Mouse (Mus musculus): Measurements from ENCODE around the gene Slc35d2. TPM values are rescaled to one million over a fixed set of nuclear protein-coding genes. Genes with fewer than 3 reads are reported as not detected.

Slc35d2 gene
- polyA plus RNA-seq, 1 experiment: 2.1 TPM

- Histone ChIP-seq H3K36me3 (ENCODE audit: control insufficient read depth, insufficient read depth) (peaks cover under 1% of the 10 kb centered on the region), H3K79me2 (ENCODE audit: control insufficient read depth, insufficient read depth) (no peaks in the 10 kb centered on the region), H3K4me3 (ENCODE audit: insufficient read depth, poor library complexity, severe bottlenecking) (no peak overlapping the region), H3K27me3 (ENCODE audit: control insufficient read depth, insufficient read depth, insufficient read length) (no peaks in the 10 kb centered on the region), H3ac (ENCODE audit: control insufficient read depth, insufficient read length, low read depth) (no peak overlapping the region), H3K79me3 (ENCODE audit: low read depth) (no peaks in the 10 kb centered on the region)
- TF ChIP-seq MAX (IDR thresholded peaks at IDR 0.05): no peak
- no peak for TF ChIP-seq MYOD1 (IDR thresholded peaks at IDR 0.05; ENCODE audit: control insufficient read depth, insufficient read length, low read depth)
- no peak for TF ChIP-seq USF1 (IDR thresholded peaks at IDR 0.05; ENCODE audit: low read depth)
- TF ChIP-seq CEBPB (IDR thresholded peaks at IDR 0.05; ENCODE audit: low read depth): no peak
- no peak for TF ChIP-seq CTCF (IDR thresholded peaks at IDR 0.05; ENCODE audit: control insufficient read depth, insufficient read depth, insufficient read length)
- TF ChIP-seq MYOG (IDR thresholded peaks at IDR 0.05; ENCODE audit: control insufficient read depth, extremely low read depth, insufficient read length): no peak
- no peak for TF ChIP-seq FOSL1 (IDR thresholded peaks at IDR 0.05; ENCODE audit: insufficient read depth, low read length, poor library complexity, severe bottlenecking)
These were observed 2.9 kb downstream of the Slc35d2 start for GRCm38 (mm10) chr13:64126316-64126715.

- Histone ChIP-seq H3K79me2 (ENCODE audit: control insufficient read depth, insufficient read depth) (no peaks in the 10 kb centered on the region), H3K79me3 (ENCODE audit: low read depth) (no peaks in the 10 kb centered on the region), H3K4me3 (ENCODE audit: insufficient read depth, poor library complexity, severe bottlenecking) (no peak overlapping the region), H3K27me3 (ENCODE audit: control insufficient read depth, insufficient read depth, insufficient read length) (no peaks in the 10 kb centered on the region), H3K36me3 (ENCODE audit: control insufficient read depth, insufficient read depth) (no peaks in the 10 kb centered on the region), H3ac (ENCODE audit: control insufficient read depth, insufficient read length, low read depth) (no peak overlapping the region)
- TF ChIP-seq MAX (IDR thresholded peaks at IDR 0.05) (no peak), FOSL1 (IDR thresholded peaks at IDR 0.05; ENCODE audit: insufficient read depth, low read length, poor library complexity, severe bottlenecking) (no peak), MYOG (IDR thresholded peaks at IDR 0.05; ENCODE audit: control insufficient read depth, extremely low read depth, insufficient read length) (no peak), MYOD1 (IDR thresholded peaks at IDR 0.05; ENCODE audit: control insufficient read depth, insufficient read length, low read depth) (no peak), CEBPB (IDR thresholded peaks at IDR 0.05; ENCODE audit: low read depth) (no peak), CTCF (IDR thresholded peaks at IDR 0.05; ENCODE audit: control insufficient read depth, insufficient read depth, insufficient read length) (no peak), USF1 (IDR thresholded peaks at IDR 0.05; ENCODE audit: low read depth) (no peak)
These were observed 4.3 kb downstream of the Slc35d2 start for GRCm38 (mm10) chr13:64124886-64125285.

GRCm38 (mm10) chr13:64123491-64124188 is 5.5 kb downstream of the Slc35d2 start:
- H3K79me2 ChIP-seq (ENCODE audit: control insufficient read depth, insufficient read depth): no peaks in the 10 kb centered on the region
- H3K4me3 ChIP-seq (ENCODE audit: insufficient read depth, poor library complexity, severe bottlenecking): no peak overlapping the region
- H3K27me3 ChIP-seq (ENCODE audit: control insufficient read depth, insufficient read depth, insufficient read length): no peaks in the 10 kb centered on the region
- no peaks in the 10 kb centered on the region for H3K36me3 ChIP-seq (ENCODE audit: control insufficient read depth, insufficient read depth)
- H3K79me3 ChIP-seq (ENCODE audit: low read depth): no peaks in the 10 kb centered on the region
- TF ChIP-seq CTCF (IDR thresholded peaks at IDR 0.05; ENCODE audit: control insufficient read depth, insufficient read depth, insufficient read length) (no peak), MAX (IDR thresholded peaks at IDR 0.05) (no peak), CEBPB (IDR thresholded peaks at IDR 0.05; ENCODE audit: low read depth) (no peak), MYOD1 (IDR thresholded peaks at IDR 0.05; ENCODE audit: control insufficient read depth, insufficient read length, low read depth) (no peak), MYOG (IDR thresholded peaks at IDR 0.05; ENCODE audit: control insufficient read depth, extremely low read depth, insufficient read length) (no peak), USF1 (IDR thresholded peaks at IDR 0.05; ENCODE audit: low read depth) (no peak), FOSL1 (IDR thresholded peaks at IDR 0.05; ENCODE audit: insufficient read depth, low read length, poor library complexity, severe bottlenecking) (no peak)
- no peak overlapping the region for H3ac ChIP-seq (ENCODE audit: control insufficient read depth, insufficient read length, low read depth)

- Histone ChIP-seq H3K27me3 (ENCODE audit: control insufficient read depth, insufficient read depth, insufficient read length) (no peaks in the 10 kb centered on the region), H3K79me2 (ENCODE audit: control insufficient read depth, insufficient read depth) (no peaks in the 10 kb centered on the region), H3ac (ENCODE audit: control insufficient read depth, insufficient read length, low read depth) (no peak overlapping the region), H3K79me3 (ENCODE audit: low read depth) (no peaks in the 10 kb centered on the region), H3K36me3 (ENCODE audit: control insufficient read depth, insufficient read depth) (no peaks in the 10 kb centered on the region), H3K4me3 (ENCODE audit: insufficient read depth, poor library complexity, severe bottlenecking) (no peak overlapping the region)
- TF ChIP-seq MAX (IDR thresholded peaks at IDR 0.05) (no peak), USF1 (IDR thresholded peaks at IDR 0.05; ENCODE audit: low read depth) (no peak), CTCF (IDR thresholded peaks at IDR 0.05; ENCODE audit: control insufficient read depth, insufficient read depth, insufficient read length) (no peak), MYOG (IDR thresholded peaks at IDR 0.05; ENCODE audit: control insufficient read depth, extremely low read depth, insufficient read length) (no peak), CEBPB (IDR thresholded peaks at IDR 0.05; ENCODE audit: low read depth) (no peak), FOSL1 (IDR thresholded peaks at IDR 0.05; ENCODE audit: insufficient read depth, low read length, poor library complexity, severe bottlenecking) (no peak), MYOD1 (IDR thresholded peaks at IDR 0.05; ENCODE audit: control insufficient read depth, insufficient read length, low read depth) (no peak)
These were observed 8.4 kb downstream of the Slc35d2 start for GRCm38 (mm10) chr13:64120760-64121159.

GRCm38 (mm10) chr13:64117442-64117841 is 11.7 kb downstream of the Slc35d2 start:
- Histone ChIP-seq H3K79me3 (ENCODE audit: low read depth) (no peaks in the 10 kb centered on the region), H3K4me3 (ENCODE audit: insufficient read depth, poor library complexity, severe bottlenecking) (no peak overlapping the region), H3K27me3 (ENCODE audit: control insufficient read depth, insufficient read depth, insufficient read length) (no peaks in the 10 kb centered on the region), H3ac (ENCODE audit: control insufficient read depth, insufficient read length, low read depth) (no peak overlapping the region), H3K36me3 (ENCODE audit: control insufficient read depth, insufficient read depth) (no peaks in the 10 kb centered on the region), H3K79me2 (ENCODE audit: control insufficient read depth, insufficient read depth) (no peaks in the 10 kb centered on the region)
- TF ChIP-seq CTCF (IDR thresholded peaks at IDR 0.05; ENCODE audit: control insufficient read depth, insufficient read depth, insufficient read length) (no peak), FOSL1 (IDR thresholded peaks at IDR 0.05; ENCODE audit: insufficient read depth, low read length, poor library complexity, severe bottlenecking) (no peak), USF1 (IDR thresholded peaks at IDR 0.05; ENCODE audit: low read depth) (no peak), MYOG (IDR thresholded peaks at IDR 0.05; ENCODE audit: control insufficient read depth, extremely low read depth, insufficient read length) (no peak), MAX (IDR thresholded peaks at IDR 0.05) (no peak), CEBPB (IDR thresholded peaks at IDR 0.05; ENCODE audit: low read depth) (no peak), MYOD1 (IDR thresholded peaks at IDR 0.05; ENCODE audit: control insufficient read depth, insufficient read length, low read depth) (no peak)
